Mouse (Mus musculus) forelimb bud, embryonic 11.5 days (tissue): ENCODE measurements around the gene Jag1.
A peak's percentile ranks its signal among the peaks of the same experiment; 100 is the strongest.

Source experiments
- DNase-seq: peaks from one replicate; pipeline ENCODE4 v3.0.0-alpha.2; 2012; ENCODE audit warnings: low read depth, low spot score

Gene Jag1

GRCm38 (mm10) chr2:137116025-137116674, at the start of gene Jag1:
TSS of gene Jag1 (minus strand) at chr2:137116644.
- no peak for DNase-seq

DNA sequence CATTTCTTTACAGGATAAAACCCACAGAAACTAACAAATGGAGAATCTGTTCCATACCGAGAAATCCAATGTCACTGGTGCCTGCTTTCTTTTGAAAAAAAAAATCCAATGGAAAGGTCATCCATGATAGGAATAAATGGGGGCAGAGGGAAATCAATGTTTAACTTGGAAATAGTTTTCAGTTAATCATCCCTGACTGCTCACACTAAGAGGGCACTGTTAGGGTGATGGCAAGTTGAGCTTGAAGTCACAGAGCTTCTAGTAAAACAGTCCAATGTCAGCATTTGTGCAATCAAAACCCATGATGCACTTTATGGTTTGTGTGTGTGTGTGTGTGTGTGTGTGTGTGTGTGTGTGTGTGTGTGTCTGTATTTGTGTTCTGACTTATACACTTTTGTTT, 39.6 kb upstream of the Jag1 start:
- no peak for DNase-seq

DNA sequence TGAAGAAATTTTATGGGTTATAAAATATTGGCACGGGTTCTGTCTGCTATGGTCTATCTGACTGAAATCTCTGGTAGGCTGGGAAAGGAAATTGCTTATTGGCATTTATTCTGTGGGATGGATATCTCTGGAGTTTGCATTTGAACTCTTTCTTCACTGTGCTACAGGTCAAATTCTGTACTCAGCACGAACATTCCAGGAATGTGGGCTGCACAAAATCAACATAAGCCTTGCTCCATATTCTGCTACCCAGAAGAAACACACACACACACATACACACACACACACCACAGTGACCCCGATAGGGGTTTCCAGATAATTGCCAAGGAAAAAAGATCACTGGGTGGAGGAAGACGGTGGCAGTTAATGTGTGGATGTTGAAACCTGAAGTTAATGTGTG, 37.4 kb upstream of the Jag1 start:
- DNase-seq, result no peak

- DNase-seq, result no peak
Observed at GRCm38 (mm10) chr2:137153172-137153667, 36.8 kb upstream of the Jag1 start.

DNA sequence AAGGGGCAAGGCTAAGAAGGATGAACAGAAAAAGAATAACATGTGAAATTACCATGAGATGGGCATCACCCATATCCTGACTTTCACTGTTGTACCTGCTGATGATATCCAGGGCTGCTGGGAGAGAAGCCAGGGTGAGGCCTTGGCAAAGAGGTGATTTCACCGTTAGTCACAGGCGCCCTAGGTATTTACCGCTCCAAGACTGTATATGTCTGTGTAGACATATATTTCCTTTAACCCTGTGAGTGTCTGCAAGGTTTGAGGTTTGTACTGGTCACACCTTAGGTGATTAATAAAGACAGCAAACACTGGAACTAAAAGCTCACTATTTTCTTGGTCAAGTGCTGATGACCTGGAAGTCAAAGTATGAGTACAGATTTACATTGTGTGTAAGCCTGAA, 34.5 kb upstream of the Jag1 start:
- no peak for DNase-seq

DNA sequence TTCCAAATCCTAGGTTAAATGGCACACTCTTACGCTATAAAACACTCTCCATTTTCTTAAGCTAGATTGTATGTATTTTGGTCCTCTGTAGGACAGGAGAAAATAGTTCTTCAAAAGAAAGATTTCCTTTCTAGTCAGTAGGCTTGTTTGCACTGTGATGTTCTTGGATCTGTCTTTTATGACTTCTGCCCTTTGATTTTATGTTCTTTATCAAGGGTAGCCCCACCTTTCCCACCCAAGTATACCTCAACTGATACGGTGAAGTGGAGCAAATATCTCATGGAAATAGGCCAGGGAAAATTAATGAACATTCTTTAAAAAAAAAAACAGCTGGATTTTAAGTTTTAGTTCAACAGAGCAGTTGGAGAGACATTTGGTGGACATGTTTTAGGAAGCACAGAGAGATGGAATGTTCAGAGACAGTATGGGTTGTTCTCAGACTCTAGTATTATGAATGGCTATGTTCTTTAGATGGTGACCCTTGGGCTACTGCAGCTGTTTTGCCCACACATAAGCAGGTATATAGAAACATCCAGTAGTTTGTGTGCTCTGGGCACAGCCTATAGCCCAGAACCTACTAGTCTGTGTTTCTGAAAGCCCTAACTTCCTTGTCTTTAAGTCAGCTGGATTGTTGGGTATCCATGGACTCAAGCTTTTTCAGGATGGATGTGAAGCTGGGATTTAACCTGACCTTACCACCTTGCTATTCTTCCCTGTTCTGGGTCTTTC, 30.7 kb upstream of the Jag1 start:
- DNase-seq, result no peak

DNA sequence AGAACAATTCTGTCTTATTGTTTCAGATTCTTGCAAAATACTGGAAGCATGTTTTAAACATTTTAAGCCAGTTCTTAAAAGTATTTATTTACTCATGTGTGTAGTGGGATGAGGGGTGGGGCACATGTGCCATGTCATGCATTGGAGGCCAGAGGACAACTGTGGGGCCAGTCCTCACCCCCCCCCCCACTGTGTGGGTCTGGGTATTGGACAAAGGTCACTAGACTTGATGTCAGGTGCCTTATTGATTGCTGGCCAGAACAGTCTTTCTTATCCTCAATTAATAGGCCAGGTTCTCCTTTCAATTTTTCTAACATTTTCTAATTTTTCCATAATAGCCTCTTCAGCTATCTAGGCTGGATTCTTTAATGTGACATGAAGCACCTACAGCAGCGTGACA, 21.6 kb upstream of the Jag1 start:
- DNase-seq, result no peak

DNA sequence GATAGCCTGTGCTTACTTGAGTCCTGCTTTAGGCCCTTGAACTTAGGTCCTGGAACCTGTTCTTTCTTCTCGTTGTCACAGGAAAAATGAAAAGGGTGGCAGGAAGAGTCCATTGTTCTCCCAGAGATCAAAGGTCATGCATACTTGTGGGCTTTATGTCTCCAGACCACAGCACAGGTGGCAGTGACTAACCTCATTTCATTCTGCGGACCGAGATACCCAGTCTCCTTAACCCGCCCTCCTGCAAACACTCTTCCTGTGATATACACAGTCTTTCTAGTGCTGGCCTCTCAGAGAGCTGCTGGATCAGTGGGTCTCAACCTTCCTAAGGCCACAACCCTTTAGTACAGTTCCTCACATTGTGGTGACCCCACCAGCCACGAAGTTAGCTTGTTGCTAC, 17.6 kb upstream of the Jag1 start:
- no peak for DNase-seq

DNA sequence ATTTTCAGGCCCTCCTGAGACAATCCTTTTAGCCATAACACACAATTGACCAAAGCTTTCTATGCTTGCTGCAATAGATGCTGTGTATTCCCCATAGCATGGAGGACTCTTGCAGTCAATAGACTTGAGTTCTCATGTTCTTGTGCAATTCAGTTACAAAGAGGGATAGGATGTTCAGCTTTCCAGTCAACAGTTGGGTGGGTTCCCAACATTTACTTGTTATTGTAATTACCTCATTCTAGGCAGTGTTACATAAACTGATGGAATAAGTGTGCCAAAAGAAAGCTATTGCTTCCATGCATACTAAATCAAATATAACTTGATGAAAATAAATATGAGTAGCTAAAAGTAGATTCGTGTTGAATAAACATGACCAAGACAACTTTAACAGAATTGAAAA, 8.4 kb upstream of the Jag1 start:
- DNase-seq, result no peak

GRCm38 (mm10) chr2:137117321-137117690, 862 bp upstream of the Jag1 start:
- DNase-seq, result peak; percentile 85

DNA sequence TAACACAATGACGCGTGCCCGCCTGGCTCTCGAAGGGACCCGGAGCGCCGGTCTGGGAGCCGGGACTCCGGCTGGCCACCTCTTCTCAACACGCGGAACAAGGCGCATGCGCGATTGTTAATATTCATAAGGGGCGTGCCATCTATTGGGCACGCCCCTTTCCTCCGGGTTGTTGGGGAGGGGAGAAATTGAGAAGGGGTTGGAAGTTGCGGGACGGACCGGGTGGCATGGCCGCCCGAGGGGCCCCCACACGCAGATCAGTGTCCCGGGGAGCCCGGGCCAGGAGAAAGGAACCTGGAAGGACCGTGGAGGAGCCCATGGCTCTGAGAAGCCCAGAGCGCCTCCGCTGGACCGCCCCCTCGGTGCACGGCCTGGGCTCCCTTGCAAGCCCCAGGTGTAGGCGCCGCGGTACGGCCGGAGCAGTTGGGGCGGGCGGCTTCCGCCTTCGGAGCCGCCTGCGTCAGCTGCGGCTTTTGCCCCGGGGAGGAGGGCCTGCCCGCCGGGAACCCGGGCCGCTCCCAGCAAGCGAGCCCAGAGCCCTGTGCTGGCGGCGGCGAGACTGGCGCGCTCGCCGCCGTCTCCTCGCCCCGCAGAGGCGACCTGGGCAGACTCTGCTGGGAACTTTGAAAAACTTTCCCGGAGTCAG, 354 bp upstream of the Jag1 start:
- peak; percentile 98 for DNase-seq

GRCm38 (mm10) chr2:137115241-137116024, 1.0 kb downstream of the Jag1 start:
- no peak for DNase-seq

- DNase-seq, result peak; percentile 63
Observed at GRCm38 (mm10) chr2:137114248-137115096, 2.0 kb downstream of the Jag1 start.

DNA sequence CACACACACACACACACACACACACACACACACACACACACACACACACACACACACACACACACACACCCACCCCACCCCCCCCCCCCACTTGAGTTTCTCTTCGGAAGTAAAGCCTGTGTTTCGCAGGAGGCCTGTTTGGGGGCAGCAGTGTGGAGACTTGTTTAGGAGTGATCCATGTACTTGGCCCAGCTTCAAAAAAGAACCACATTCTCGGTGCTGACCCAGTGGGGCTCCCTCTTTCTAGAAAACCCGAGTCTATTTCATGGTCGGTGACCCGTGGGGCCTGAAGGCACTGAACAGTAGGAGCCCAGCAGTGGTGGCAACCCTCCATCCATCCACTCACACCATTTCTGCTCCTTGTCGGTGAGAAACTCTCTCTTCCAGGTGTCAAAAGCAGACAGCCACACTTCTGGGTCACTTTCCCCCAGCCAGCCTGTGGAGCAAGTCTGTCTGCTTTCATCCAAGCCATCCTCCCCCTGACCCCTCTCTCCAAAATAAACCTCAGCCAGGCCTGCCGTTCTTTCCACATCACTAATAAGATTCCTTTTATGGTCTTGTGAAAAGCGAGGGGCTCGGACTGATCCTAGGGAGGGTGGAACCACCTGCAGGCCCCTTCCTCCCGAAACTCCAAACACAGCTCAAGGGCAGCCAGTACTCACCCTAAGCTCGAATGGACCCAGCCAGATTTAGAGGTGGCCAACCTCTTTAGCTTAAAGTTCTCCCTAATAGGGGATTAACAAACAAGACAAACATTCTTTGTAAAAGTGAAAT, 3.0 kb downstream of the Jag1 start:
- DNase-seq, result no peak

DNA sequence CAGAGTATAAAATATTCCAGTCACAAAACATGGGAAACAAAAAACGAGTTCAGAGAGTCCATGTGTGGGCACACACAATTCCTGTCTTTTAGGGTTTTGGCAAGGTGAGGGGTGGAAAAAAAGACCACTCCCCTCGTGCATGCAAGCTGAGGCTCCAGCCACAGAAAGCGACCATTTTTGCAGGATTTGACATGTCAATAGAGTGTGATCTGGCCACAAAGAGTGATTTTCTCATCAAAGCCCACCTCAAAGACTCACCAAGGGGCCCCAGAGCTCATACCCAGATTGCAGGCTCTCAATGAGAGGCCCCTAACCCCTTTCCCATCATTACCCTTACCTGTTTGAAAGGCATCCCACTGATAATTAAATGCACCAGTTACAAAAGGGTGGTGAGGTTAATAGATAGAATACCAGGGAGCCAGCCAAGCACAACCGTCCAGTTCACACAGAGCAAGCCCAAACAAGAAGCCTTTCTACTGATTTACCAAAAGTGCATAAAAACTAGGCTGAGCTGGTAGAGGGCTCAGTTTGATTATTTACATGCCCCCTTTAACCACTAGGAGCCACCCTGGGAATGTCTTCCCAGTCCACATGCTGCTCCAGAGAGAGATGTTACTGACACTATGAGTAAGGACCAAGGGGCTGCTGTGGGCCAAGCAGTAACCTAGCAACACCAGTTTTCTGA, 6.1 kb downstream of the Jag1 start:
- DNase-seq, result no peak

DNA sequence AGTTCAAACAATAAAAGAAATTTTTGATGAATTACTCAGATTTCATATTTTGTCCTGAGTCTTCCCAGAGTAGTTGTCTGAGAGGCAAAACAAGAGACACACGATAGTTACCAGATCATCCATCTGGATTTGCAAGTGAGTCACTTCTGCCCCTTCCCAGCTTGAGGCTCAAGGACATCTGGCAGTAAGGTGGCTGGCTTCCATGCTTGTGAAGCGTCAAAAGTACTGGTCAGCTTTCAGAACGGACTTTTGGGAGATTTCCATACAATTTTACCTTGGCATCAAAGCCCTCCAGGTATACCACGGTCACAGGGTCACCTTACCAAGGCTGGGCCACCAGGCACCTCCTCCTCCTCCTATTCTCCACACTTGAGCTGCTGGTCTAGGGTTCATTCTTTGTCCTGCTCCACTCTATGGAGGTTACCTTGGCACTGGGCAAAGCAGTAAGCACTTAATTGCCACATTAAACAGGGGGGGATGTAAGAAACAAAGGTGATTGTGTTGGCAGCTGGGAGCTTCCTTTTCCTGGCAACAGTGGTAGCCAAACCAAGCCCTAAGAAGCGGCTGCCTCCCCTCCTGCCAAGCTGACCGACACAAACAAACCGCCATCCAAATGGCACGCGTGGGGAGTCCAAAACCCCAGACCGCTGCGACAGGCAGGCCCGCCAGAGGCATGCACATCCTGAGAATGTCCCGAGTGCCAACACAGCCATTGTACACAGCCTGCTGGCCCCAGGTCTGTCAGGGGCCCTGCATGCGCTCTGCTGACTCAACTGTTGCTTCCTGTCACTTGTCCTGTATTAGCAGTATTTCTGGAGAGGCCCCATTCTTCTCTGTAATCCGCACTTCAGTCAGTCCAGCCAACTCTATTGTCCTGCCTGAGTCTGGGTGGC, 6.9 kb downstream of the Jag1 start:
- no peak for DNase-seq

GRCm38 (mm10) chr2:137107946-137108345, 8.5 kb downstream of the Jag1 start:
- DNase-seq, result no peak

- no peak for DNase-seq
Observed at GRCm38 (mm10) chr2:137107203-137107602, 9.2 kb downstream of the Jag1 start.

DNA sequence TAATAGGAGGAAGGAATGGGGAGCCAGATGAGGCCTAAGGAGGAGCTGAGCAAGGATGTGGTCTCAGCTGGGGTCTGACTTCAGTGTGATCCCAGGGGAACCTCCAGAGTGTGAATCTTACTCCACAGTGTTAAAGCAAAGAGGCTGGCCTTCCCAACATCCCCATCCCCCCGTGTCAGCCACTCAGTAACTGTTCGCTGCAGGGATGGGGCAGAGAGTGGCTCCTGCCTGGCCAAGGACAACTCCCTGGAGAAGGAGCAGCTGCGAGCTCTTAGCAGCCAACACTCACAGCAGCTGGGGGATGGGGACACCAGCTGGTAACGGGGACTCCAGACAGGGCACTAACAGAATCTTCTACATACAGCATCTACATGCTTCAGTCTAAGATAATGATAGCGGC, 15.4 kb downstream of the Jag1 start:
- no peak for DNase-seq
